Mouse (Mus musculus) left cerebral cortex, adult 6 months (tissue): ENCODE measurements around the gene Kdelc2. TPM values are rescaled to one million over a fixed set of nuclear protein-coding genes. Genes with fewer than 3 reads are reported as not detected.

Experiments used
- long read RNA-seq, 2 experiments: library from polyadenylated mRNA; unstranded; transcript quantifications; one replicate each; pipeline ENCODE4 v2.0.0; 2019 to 2020
- polyA plus RNA-seq: library from polyadenylated mRNA; unstranded; fragments of <200 nt; fragmentation: Nextera tagmentation; gene quantifications from 2 replicates; pipeline ENCODE4 v1.2.3, GENCODE M21; 2021

Gene Kdelc2
- polyA plus RNA-seq = 3.7 and 5.6 TPM in 2 replicates
- long read RNA-seq, experiment 1, transcript Kdelc2-201 (8 exons, 3,642 nt) = major isoform, 22 of 32 reads
- long read RNA-seq, experiment 1, partial matches to known transcripts = 1 of 32 reads
- long read RNA-seq, experiment 1, other reads (novel, unspliced or antisense) = 9 of 32 reads
- long read RNA-seq, experiment 2, partial matches to known transcripts = 0 of 6 reads
- long read RNA-seq, experiment 2, other reads (novel, unspliced or antisense) = 3 of 6 reads

DNA sequence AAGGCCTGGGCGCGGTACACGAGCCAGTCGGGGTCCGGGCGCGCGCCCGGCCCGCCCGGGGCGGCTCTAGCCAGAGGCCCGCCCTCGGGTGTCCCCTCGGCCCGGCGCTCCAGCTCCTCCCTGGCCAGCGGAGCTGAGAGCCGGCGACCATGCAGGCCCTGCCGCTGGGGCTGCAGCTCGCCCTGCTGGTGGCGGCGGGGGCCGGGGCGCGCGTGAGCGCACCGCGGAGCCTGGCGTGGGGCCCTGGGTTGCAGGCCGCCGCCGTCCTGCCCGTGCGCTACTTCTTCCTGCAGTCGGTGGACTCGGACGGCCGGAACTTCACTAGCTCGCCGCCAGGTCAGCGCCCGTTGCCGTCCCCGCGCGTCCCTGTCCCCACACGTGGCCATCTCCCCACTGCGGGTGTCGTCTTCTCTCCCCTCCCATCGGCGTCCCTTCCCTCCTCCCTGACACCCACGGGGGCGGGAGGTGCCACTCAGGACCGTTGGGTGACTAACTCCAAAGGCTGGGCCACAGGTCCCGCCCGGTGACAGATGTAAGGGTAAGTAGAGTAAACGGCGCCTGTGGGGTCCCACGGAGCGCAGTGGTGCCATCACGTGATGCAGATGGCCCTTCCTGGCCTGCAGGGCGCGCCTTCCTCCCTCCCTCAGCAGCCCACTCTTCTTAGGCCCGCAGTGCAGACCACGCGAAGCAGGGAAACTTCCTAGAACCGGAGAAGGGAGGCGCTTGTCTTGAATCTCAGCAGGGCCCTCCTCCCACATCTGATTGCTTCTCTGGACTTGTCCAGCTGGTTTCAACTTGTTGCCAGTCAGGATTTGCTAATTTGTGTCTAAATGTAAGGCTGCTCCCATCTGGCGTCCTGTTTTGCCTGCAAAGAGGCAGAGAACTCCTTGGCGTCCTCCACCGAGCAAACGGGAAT lies at the start of gene Kdelc2:
TSS of gene Kdelc2 (plus strand) at position 75 of the 916 bp plus-strand sequence.

DNA sequence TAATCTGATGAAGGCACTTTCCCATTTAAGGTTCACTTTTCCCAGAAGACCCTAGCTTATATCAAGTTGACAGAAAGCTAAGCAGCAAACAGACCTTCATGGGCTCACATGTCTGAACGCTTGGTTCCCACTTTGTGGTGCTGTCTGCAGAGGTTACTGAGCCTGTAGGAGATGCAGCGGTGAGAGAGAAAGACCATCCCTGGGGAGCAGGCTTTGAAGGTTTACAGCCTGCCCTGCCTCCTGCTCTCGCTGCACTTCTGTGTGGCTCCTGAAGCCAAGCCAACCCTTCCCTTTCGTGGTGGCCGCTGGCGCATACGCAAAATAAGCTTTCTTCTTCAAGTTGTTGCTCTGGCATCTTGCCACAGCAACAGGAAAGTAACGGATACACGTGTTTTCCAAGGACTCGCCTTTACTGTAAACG lies 18.5 kb downstream of the Kdelc2 start, which contains the start of gene 4930550C14Rik:
TSS of gene 4930550C14Rik (plus strand) at position 35 of the 421 bp plus-strand sequence.

Other genes starting within 250 kb of the Kdelc2 start
- gene Ddx10, start 136.0 kb upstream of the Kdelc2 start, polyA plus RNA-seq = 10.0 and 11.1 TPM in 2 replicates
- gene Exph5, start 82.4 kb upstream of the Kdelc2 start, polyA plus RNA-seq = 6.1 and 6.6 TPM in 2 replicates
- 0.18 and 0.41 TPM in 2 replicates for gene 4930550C14Rik, start 18.3 kb downstream of the Kdelc2 start, polyA plus RNA-seq
- gene Atm, start 152.7 kb downstream of the Kdelc2 start, polyA plus RNA-seq = 2.1 and 2.6 TPM in 2 replicates
- gene Npat, start 153.0 kb downstream of the Kdelc2 start, polyA plus RNA-seq = 4.8 and 7.0 TPM in 2 replicates
- gene Acat1, start 226.4 kb downstream of the Kdelc2 start, polyA plus RNA-seq = 55.0 and 62.7 TPM in 2 replicates